21 mouse cellular contexts compared by ENCODE assay signal in genomic region chr7:49251308-49251638, GRCm38 (mm10).
DNase-seq lines count a peak whose midpoint lies in the region; ATAC-seq and TF ChIP-seq lines count a peak whose summit lies in the region.
"Had no signal": no experiment of that assay in that cellular context is flagged by ENCODE, and none has a peak within 500 bp of the region (broad histone marks: within the 10 kb centered on the region; RNA-seq: fewer than 3 reads in every experiment).

No protein-coding gene starts in this region.

- H3K27ac ChIP-seq in liver, postnatal 0 days (ENCODE audit: low read depth): 0 out of 2 replicates have a peak overlapping the region, but pooled peaks have one; percentile 34
- H3K27ac ChIP-seq in liver, embryonic 12.5 days: no peak overlapping the region
- H3K27ac ChIP-seq in brown adipose tissue, adult 24 weeks (replicated peaks; ENCODE audit: low read depth, low read length): 0 out of 2 replicates have a peak overlapping the region, but pooled peaks have one; percentile 5
- H3K27ac ChIP-seq: forebrain, embryonic 13.5 days; gastrocnemius, adult 2 months; hindbrain, embryonic 15.5 days; intestine, embryonic 15.5 days had no signal

- no peak overlapping the region for H3K4me2 ChIP-seq in liver, postnatal 0 days (ENCODE audit: low read depth, low read length)
- H3K4me2 ChIP-seq in liver, embryonic 12.5 days: no peak overlapping the region
- H3K4me2 ChIP-seq: forebrain, embryonic 13.5 days; hindbrain, embryonic 15.5 days; intestine, embryonic 15.5 days had no signal

- TF ChIP-seq CTCF in liver, postnatal 0 days (IDR thresholded peaks at IDR 0.05; ENCODE audit: low read depth): no peak

- peaks cover 36% of the 10 kb centered on the region for H3K27me3 ChIP-seq in liver, postnatal 0 days (ENCODE audit: insufficient read depth, low read length)
- peaks cover 36% of the 10 kb centered on the region for H3K27me3 ChIP-seq in liver, embryonic 12.5 days (replicated peaks)
- H3K27me3 ChIP-seq: hindbrain, embryonic 15.5 days had no signal

- TF ChIP-seq EP300 in liver, postnatal 0 days (IDR thresholded peaks at IDR 0.05; ENCODE audit: low read depth): no peak

- peak; percentile 34 for DNase-seq in cerebellum, adult 9-11 months
- no peak for DNase-seq in cerebellum, adult 9-10 months
- no peak for DNase-seq in liver, postnatal 0 days
- no peak for DNase-seq in spleen, postnatal 10 days (ENCODE audit: low spot score in 2 of 2)
- DNase-seq in kidney, postnatal 25 days: no peak
- DNase-seq: adrenal gland, postnatal 25 days; gastrocnemius, adult 2 months; heart, postnatal 4 days; kidney, adult 8-10 months; kidney, postnatal 4 days; layer of hippocampus, adult 9-11 months; lung, adult 2 months; lung, postnatal 14 days; midbrain, embryonic 14.5 days; right cerebral cortex, postnatal 14 days had no signal

- no peaks in the 10 kb centered on the region for H3K36me3 ChIP-seq in liver, postnatal 0 days (replicated peaks; ENCODE audit: insufficient read depth, low read length)
- no peaks in the 10 kb centered on the region for H3K36me3 ChIP-seq in liver, embryonic 12.5 days
- H3K36me3 ChIP-seq: hindbrain, embryonic 15.5 days; intestine, embryonic 15.5 days had no signal

- no peak overlapping the region for H3K4me3 ChIP-seq in liver, postnatal 0 days (ENCODE audit: low read depth, low read length)
- no peak overlapping the region for H3K4me3 ChIP-seq in liver, embryonic 12.5 days
- no peak overlapping the region for H3K4me3 ChIP-seq in brown adipose tissue, adult 24 weeks (ENCODE audit: insufficient read depth, low read depth, low read length)
- H3K4me3 ChIP-seq: erythroblast, embryonic 14.5 days; forebrain, embryonic 13.5 days; gastrocnemius, adult 2 months; hindbrain, embryonic 15.5 days; intestine, embryonic 15.5 days had no signal

- H3K9me3 ChIP-seq in liver, postnatal 0 days (ENCODE audit: low read length): no peaks in the 10 kb centered on the region
- no peaks in the 10 kb centered on the region for H3K9me3 ChIP-seq in liver, embryonic 12.5 days (replicated peaks)
- H3K9me3 ChIP-seq: forebrain, embryonic 13.5 days; hindbrain, embryonic 15.5 days; intestine, embryonic 15.5 days had no signal

- 54% methylated on average over 10 of the region's 10 CpGs for WGBS in liver, postnatal 0 days (ENCODE audit: insufficient replicate concordance)
- WGBS in liver, embryonic 12.5 days (ENCODE audit: insufficient replicate concordance): 62% methylated on average over 10 of the region's 10 CpGs

- H3K4me1 ChIP-seq in liver, postnatal 0 days (ENCODE audit: insufficient read depth): peaks cover 11% of the 10 kb centered on the region
- peaks cover 11% of the 10 kb centered on the region for H3K4me1 ChIP-seq in liver, embryonic 12.5 days
- H3K4me1 ChIP-seq in brown adipose tissue, adult 24 weeks (ENCODE audit: control insufficient read depth, insufficient read depth, insufficient read length, low read length): peaks cover 5% of the 10 kb centered on the region; the same call in 1 of the 2 replicates

- no peak overlapping the region for H3K9ac ChIP-seq in liver, postnatal 0 days (replicated peaks)
- H3K9ac ChIP-seq in liver, embryonic 12.5 days: no peak overlapping the region
- H3K9ac ChIP-seq: forebrain, embryonic 13.5 days; hindbrain, embryonic 15.5 days had no signal

- no peak for ATAC-seq in liver, postnatal 0 days
- no peak for ATAC-seq in liver, embryonic 12.5 days
- ATAC-seq: forebrain, embryonic 13.5 days; intestine, embryonic 15.5 days had no signal
